Mouse (Mus musculus) midbrain, embryonic 11.5 days (tissue): Measurements from ENCODE around the gene Wnt9a. TPM values are rescaled to one million over a fixed set of nuclear protein-coding genes. Genes with fewer than 3 reads are reported as not detected.

Experiments
- ATAC-seq: fragments of 200-750 bp; cut with Nextera tagmentation; 2 replicates; pipeline ENCODE4 v1.8.0; 2017; ENCODE audit warnings: moderate TSS enrichment, moderate library complexity; ENCODE audit not compliant: low FRiP score
- DNase-seq: peaks from one replicate; pipeline ENCODE4 v3.0.0; 2015; ENCODE audit warnings: low spot score; ENCODE audit errors: missing footprints
- H3K27ac ChIP-seq: fragments of 300-500 bp; sonication (generic); 2 replicates; pipeline ENCODE4 v1.5.1; 2014; ENCODE audit warnings: low read depth, low read length
- H3K27me3 ChIP-seq: fragments of 300-500 bp; sonication (generic); 2 replicates; pipeline ENCODE4 v1.6.1; 2014; ENCODE audit warnings: mild to moderate bottlenecking, low read length, moderate library complexity, mixed read lengths; ENCODE audit not compliant: control insufficient read depth, insufficient read depth
- H3K36me3 ChIP-seq: fragments of 300-500 bp; sonication (generic); 2 replicates; pipeline ENCODE4 v1.6.1; 2014; ENCODE audit warnings: mild to moderate bottlenecking, low read length, moderate library complexity, mixed read lengths; ENCODE audit not compliant: control insufficient read depth, insufficient read depth
- H3K4me1 ChIP-seq: fragments of 300-500 bp; sonication (generic); 2 replicates; pipeline ENCODE4 v1.6.1; 2014; ENCODE audit warnings: low read length; ENCODE audit not compliant: control insufficient read depth, insufficient read depth
- H3K4me2 ChIP-seq: fragments of 300-500 bp; sonication (generic); 2 replicates; pipeline ENCODE4 v1.6.1; 2014; ENCODE audit warnings: mild to moderate bottlenecking, moderate library complexity
- H3K4me3 ChIP-seq: fragments of 300-500 bp; sonication (generic); 2 replicates; pipeline ENCODE4 v1.5.1; 2014; ENCODE audit warnings: low read depth, low read length
- H3K9ac ChIP-seq: fragments of 300-500 bp; sonication (generic); 2 replicates; pipeline ENCODE4 v1.6.1; 2014; ENCODE audit warnings: low read length
- H3K9me3 ChIP-seq: fragments of 300-500 bp; sonication (generic); 2 replicates; pipeline ENCODE4 v1.6.1; 2016; ENCODE audit warnings: low read length; ENCODE audit not compliant: control insufficient read depth
- WGBS: fragments of 180-500 bp; shearing (Covaris S2); extraction: QIAGEN DNeasy Blood & Tissue Kit; methylation state at CpG from one replicate; pipeline ENCODE4 v1.1.7; 2014; 5-methylcytosine and 5-hydroxymethylcytosine counted together
- polyA plus RNA-seq: library from polyadenylated mRNA; unstranded; fragments of >200 nt; fragmentation: Nextera tagmentation; extraction: Ambion mirVana; gene quantifications from 2 replicates; pipeline ENCODE4 v1.2.1, GENCODE M21; 2014

The Wnt9a gene
- polyA plus RNA-seq, 1 experiment from 2014 or later = 4.8 TPM

- WGBS = 74% methylated on average over 5 of the region's 5 CpGs
- H3K36me3 ChIP-seq = no peaks in the 10 kb centered on the region
Measured at GRCm38 (mm10) chr11:59324777-59325176, 18.0 kb downstream of the Wnt9a start.

GRCm38 (mm10) chr11:59327625-59328024, 20.9 kb downstream of the Wnt9a start:
- H3K9ac ChIP-seq = no peak overlapping the region
- 85% methylated on average over 18 of the region's 18 CpGs for WGBS
- no peaks in the 10 kb centered on the region for H3K9me3 ChIP-seq
- H3K27ac ChIP-seq = no peak overlapping the region
- no peak overlapping the region for H3K4me3 ChIP-seq
- H3K27me3 ChIP-seq = no peaks in the 10 kb centered on the region
- ATAC-seq (no peak), DNase-seq (no peak)
- H3K4me1 ChIP-seq = peaks cover 10% of the 10 kb centered on the region
- no peak overlapping the region for H3K4me2 ChIP-seq
- no peaks in the 10 kb centered on the region for H3K36me3 ChIP-seq

More at GRCm38 (mm10) chr11:59324777-59325176, 18.0 kb downstream of the Wnt9a start:
- no peak overlapping the region for H3K4me3 ChIP-seq
- H3K4me2 ChIP-seq = no peak overlapping the region
- H3K9me3 ChIP-seq = no peaks in the 10 kb centered on the region
- DNase-seq (no peak), ATAC-seq (no peak)
- no peak overlapping the region for H3K27ac ChIP-seq
- H3K4me1 ChIP-seq = peaks cover 7% of the 10 kb centered on the region; the same call in 1 of the 2 replicates
- no peaks in the 10 kb centered on the region for H3K27me3 ChIP-seq
- H3K9ac ChIP-seq = no peak overlapping the region

- no peaks in the 10 kb centered on the region for H3K27me3 ChIP-seq
Measured at GRCm38 (mm10) chr11:59329616-59330015, 22.9 kb downstream of the Wnt9a start.

GRCm38 (mm10) chr11:59330560-59330959, 23.8 kb downstream of the Wnt9a start:
- H3K27ac ChIP-seq = no peak overlapping the region
- H3K27me3 ChIP-seq = no peaks in the 10 kb centered on the region
- H3K4me2 ChIP-seq = no peak overlapping the region
- ATAC-seq (peak; percentile 68), DNase-seq (peak; percentile 98)
- 40% methylated on average over 5 of the region's 5 CpGs for WGBS
- H3K4me1 ChIP-seq = peaks cover 12% of the 10 kb centered on the region
- no peak overlapping the region for H3K9ac ChIP-seq
- no peaks in the 10 kb centered on the region for H3K9me3 ChIP-seq
- H3K36me3 ChIP-seq = no peaks in the 10 kb centered on the region
- no peak overlapping the region for H3K4me3 ChIP-seq

More at GRCm38 (mm10) chr11:59329616-59330015, 22.9 kb downstream of the Wnt9a start:
- H3K27ac ChIP-seq = 0 out of 2 replicates have a peak overlapping the region, but pooled peaks have one; percentile 21
- ATAC-seq = peak; percentile 60; the same call in 1 of the 2 replicates
- 6% methylated on average over 6 of the region's 6 CpGs for WGBS
- H3K9me3 ChIP-seq = no peaks in the 10 kb centered on the region
- no peak overlapping the region for H3K4me2 ChIP-seq
- peaks cover 12% of the 10 kb centered on the region for H3K4me1 ChIP-seq
- no peak overlapping the region for H3K4me3 ChIP-seq
- no peaks in the 10 kb centered on the region for H3K36me3 ChIP-seq
- DNase-seq = no peak
- H3K9ac ChIP-seq = no peak overlapping the region; the same call in 1 of the 2 replicates

GRCm38 (mm10) chr11:59331167-59331869, 24.6 kb downstream of the Wnt9a start:
- H3K27me3 ChIP-seq = no peaks in the 10 kb centered on the region
- H3K4me3 ChIP-seq = no peak overlapping the region
- no peak overlapping the region for H3K27ac ChIP-seq
- no peak for ATAC-seq
- whole genome bisulfite sequencing = 83% methylated on average over 16 of the region's 16 CpGs
- H3K9ac ChIP-seq = no peak overlapping the region
- peaks cover 16% of the 10 kb centered on the region for H3K4me1 ChIP-seq
- no peak overlapping the region for H3K4me2 ChIP-seq
- H3K9me3 ChIP-seq = no peaks in the 10 kb centered on the region
- no peak for DNase-seq
- no peaks in the 10 kb centered on the region for H3K36me3 ChIP-seq

GRCm38 (mm10) chr11:59332938-59333337, 26.2 kb downstream of the Wnt9a start:
- H3K9ac ChIP-seq = no peak overlapping the region

GRCm38 (mm10) chr11:59335150-59335549, 28.4 kb downstream of the Wnt9a start:
- Histone ChIP-seq H3K9me3 (no peaks in the 10 kb centered on the region), H3K4me3 (no peak overlapping the region), H3K4me2 (no peak overlapping the region), H3K4me1 (peaks cover 11% of the 10 kb centered on the region), H3K9ac (no peak overlapping the region), H3K36me3 (no peaks in the 10 kb centered on the region), H3K27me3 (no peaks in the 10 kb centered on the region), H3K27ac (no peak overlapping the region)
- no peak for ATAC-seq
- no peak for DNase-seq
- 84% methylated on average over 4 of the region's 4 CpGs for WGBS

More at GRCm38 (mm10) chr11:59332938-59333337, 26.2 kb downstream of the Wnt9a start:
- DNase-seq (no peak), ATAC-seq (no peak)
- Histone ChIP-seq H3K27me3 (no peaks in the 10 kb centered on the region), H3K9me3 (no peaks in the 10 kb centered on the region), H3K4me3 (no peak overlapping the region), H3K4me2 (no peak overlapping the region), H3K4me1 (peaks cover 21% of the 10 kb centered on the region), H3K36me3 (no peaks in the 10 kb centered on the region), H3K27ac (no peak overlapping the region)
- WGBS = 40% methylated on average over 9 of the region's 9 CpGs

- Histone ChIP-seq H3K4me1 (peaks cover 11% of the 10 kb centered on the region), H3K36me3 (no peaks in the 10 kb centered on the region), H3K9me3 (no peaks in the 10 kb centered on the region), H3K4me2 (no peak overlapping the region), H3K9ac (no peak overlapping the region), H3K27ac (no peak overlapping the region), H3K4me3 (no peak overlapping the region), H3K27me3 (no peaks in the 10 kb centered on the region)
- ATAC-seq (no peak), DNase-seq (no peak)
- 57% methylated on average over 2 of the region's 2 CpGs for WGBS
Measured at GRCm38 (mm10) chr11:59335942-59336341, 29.2 kb downstream of the Wnt9a start.

- 0% methylated on average over 1 of the region's 1 CpGs for WGBS
- Histone ChIP-seq H3K36me3 (no peaks in the 10 kb centered on the region), H3K9me3 (no peaks in the 10 kb centered on the region), H3K4me3 (no peak overlapping the region), H3K4me1 (peaks cover 11% of the 10 kb centered on the region), H3K9ac (no peak overlapping the region), H3K27ac (no peak overlapping the region), H3K4me2 (no peak overlapping the region), H3K27me3 (no peaks in the 10 kb centered on the region)
- peak; percentile 69; the same call in 1 of the 2 replicates for ATAC-seq
- DNase-seq = no peak
Measured at GRCm38 (mm10) chr11:59336381-59336780, 29.7 kb downstream of the Wnt9a start.
